Mouse (Mus musculus) liver, embryonic 15.5 days (tissue): Measurements from ENCODE around the gene Zfp106. TPM values are rescaled to one million over a fixed set of nuclear protein-coding genes. Genes with fewer than 3 reads are reported as not detected.
A peak's percentile ranks its signal among the peaks of the same experiment; 100 is the strongest.
"Not testable (repeated sequence)": the region's sequence is repeated elsewhere in the genome, so short reads cannot be mapped to it uniquely, and the experiment has no call there.

Experiments
- ATAC-seq: fragments of 200-750 bp; cut with Nextera tagmentation; 2 replicates; pipeline ENCODE4 v1.8.0; 2017; ENCODE audit warnings: moderate number of reproducible peaks, mild to moderate bottlenecking, moderate library complexity; ENCODE audit not compliant: insufficient read depth
- H3K27ac ChIP-seq: fragments of 300-500 bp; sonication (generic); replicated peaks from 2 replicates; pipeline ENCODE4 v1.5.1; 2015; ENCODE audit warnings: mild to moderate bottlenecking, inconsistent platforms
- H3K27me3 ChIP-seq: fragments of 300-500 bp; sonication (generic); 2 replicates; pipeline ENCODE4 v1.6.1; 2015; ENCODE audit warnings: mild to moderate bottlenecking, inconsistent platforms
- H3K36me3 ChIP-seq: fragments of 300-500 bp; sonication (generic); replicated peaks from 2 replicates; pipeline ENCODE4 v1.6.1; 2015; ENCODE audit warnings: moderate library complexity, mild to moderate bottlenecking, inconsistent platforms
- H3K4me1 ChIP-seq: fragments of 300-500 bp; sonication (generic); replicated peaks from 2 replicates; pipeline ENCODE4 v1.6.1; 2015; ENCODE audit warnings: inconsistent platforms
- H3K4me2 ChIP-seq: fragments of 300-500 bp; sonication (generic); 2 replicates; pipeline ENCODE4 v1.6.1; 2015; ENCODE audit warnings: moderate library complexity, mild to moderate bottlenecking, inconsistent platforms
- H3K4me3 ChIP-seq: fragments of 300-500 bp; sonication (generic); replicated peaks from 2 replicates; pipeline ENCODE4 v1.5.1; 2015; ENCODE audit warnings: mild to moderate bottlenecking, inconsistent platforms
- H3K9ac ChIP-seq: fragments of 300-500 bp; sonication (generic); 2 replicates; pipeline ENCODE4 v1.6.1; 2015; ENCODE audit warnings: moderate library complexity, mild to moderate bottlenecking, inconsistent platforms
- H3K9me3 ChIP-seq: fragments of 300-500 bp; sonication (generic); replicated peaks from 2 replicates; pipeline ENCODE4 v1.6.1; 2016; ENCODE audit warnings: inconsistent platforms
- WGBS: fragments of 180-500 bp; shearing (Covaris S2); methylation state at CpG from one replicate; pipeline ENCODE4 v1.1.7; 2015; ENCODE audit warnings: mixed read lengths; ENCODE audit not compliant: insufficient replicate concordance; 5-methylcytosine and 5-hydroxymethylcytosine counted together
- polyA plus RNA-seq: library from polyadenylated mRNA; unstranded; fragments of >200 nt; fragmentation: Nextera tagmentation; extraction: Ambion mirVana; gene quantifications from 2 replicates; pipeline ENCODE4 v1.2.1, GENCODE M21; 2015

Gene Zfp106
- polyA plus RNA-seq, 1 experiment from 2014 or later: 17.4 TPM

- 66% methylated on average over 3 of the region's 3 CpGs for WGBS
- ATAC-seq: no peak
- H3K27ac ChIP-seq: no peak overlapping the region
Measured at GRCm38 (mm10) chr2:120575121-120575520, 11.5 kb upstream of the Zfp106 start.

GRCm38 (mm10) chr2:120572161-120572560 lies 8.5 kb upstream of the Zfp106 start:
- H3K36me3 ChIP-seq, H3K27me3 ChIP-seq, H3K4me3 ChIP-seq, H3K9ac ChIP-seq, ATAC-seq, H3K27ac ChIP-seq, H3K4me2 ChIP-seq, H3K9me3 ChIP-seq: not testable (repeated sequence)
- 82% methylated on average over 3 of the region's 3 CpGs for WGBS
- peaks cover 52% of the 10 kb centered on the region for H3K4me1 ChIP-seq

More at GRCm38 (mm10) chr2:120575121-120575520, 11.5 kb upstream of the Zfp106 start:
- H3K36me3 ChIP-seq: peaks cover 5% of the 10 kb centered on the region; the same call in 1 of the 2 replicates
- H3K4me3 ChIP-seq: no peak overlapping the region
- no peaks in the 10 kb centered on the region for H3K27me3 ChIP-seq
- no peaks in the 10 kb centered on the region for H3K9me3 ChIP-seq
- H3K4me2 ChIP-seq: no peak overlapping the region
- no peak overlapping the region for H3K9ac ChIP-seq
- peaks cover 49% of the 10 kb centered on the region for H3K4me1 ChIP-seq

- ATAC-seq: no peak
- no peak overlapping the region for H3K4me2 ChIP-seq
- peaks cover 8% of the 10 kb centered on the region; the same call in 1 of the 2 replicates for H3K36me3 ChIP-seq
- no peak overlapping the region for H3K27ac ChIP-seq
- no peak overlapping the region for H3K4me3 ChIP-seq
- H3K27me3 ChIP-seq: no peaks in the 10 kb centered on the region
- 79% methylated on average over 3 of the region's 3 CpGs for WGBS
- peaks cover 50% of the 10 kb centered on the region for H3K4me1 ChIP-seq
- no peaks in the 10 kb centered on the region for H3K9me3 ChIP-seq
- H3K9ac ChIP-seq: no peak overlapping the region
Measured at GRCm38 (mm10) chr2:120571081-120571480, 7.4 kb upstream of the Zfp106 start.

GRCm38 (mm10) chr2:120567798-120568320 lies 4.2 kb upstream of the Zfp106 start:
- peak; percentile 71 for ATAC-seq
- Histone ChIP-seq H3K4me3 (peak overlapping the region; percentile 87), H3K27me3 (no peaks in the 10 kb centered on the region), H3K36me3 (peaks cover 8% of the 10 kb centered on the region; the same call in 1 of the 2 replicates), H3K9ac (peak overlapping the region; percentile 79), H3K27ac (peak overlapping the region; percentile 84), H3K4me1 (peaks cover 60% of the 10 kb centered on the region), H3K4me2 (peak overlapping the region; percentile 86), H3K9me3 (no peaks in the 10 kb centered on the region)
- under 1% methylated on average over 22 of the region's 22 CpGs for WGBS

GRCm38 (mm10) chr2:120566886-120567797 lies 3.5 kb upstream of the Zfp106 start, which contains the start of gene Snap23:
TSS of gene Snap23 (plus strand) at chr2:120567671.
- peak within 1 kb of the TSS; percentile 84 for H3K27ac ChIP-seq
- WGBS: 1% methylated on average over 42 of the region's 42 CpGs
- H3K9ac ChIP-seq: peak within 1 kb of the TSS; percentile 79
- H3K9me3 ChIP-seq: no peaks in the 10 kb centered on the region
- peaks cover 8% of the 10 kb centered on the region; the same call in 1 of the 2 replicates for H3K36me3 ChIP-seq
- H3K4me3 ChIP-seq: peak within 1 kb of the TSS; percentile 87
- H3K4me1 ChIP-seq: peaks cover 66% of the 10 kb centered on the region
- no peaks in the 10 kb centered on the region for H3K27me3 ChIP-seq
- H3K4me2 ChIP-seq: peak within 1 kb of the TSS; percentile 86
- peak; percentile 94 for ATAC-seq

- Histone ChIP-seq H3K9ac (no peak overlapping the region), H3K4me2 (no peak overlapping the region; the same call in 1 of the 2 replicates), H3K27me3 (no peaks in the 10 kb centered on the region), H3K9me3 (no peaks in the 10 kb centered on the region), H3K36me3 (0 out of 2 replicates have a peak, but pooled peaks cover 2% of the 10 kb centered on the region), H3K4me1 (peaks cover 61% of the 10 kb centered on the region), H3K27ac (peak overlapping the region; percentile 76), H3K4me3 (no peak overlapping the region)
- WGBS: 5% methylated on average over 2 of the region's 2 CpGs
- ATAC-seq: no peak
Measured at GRCm38 (mm10) chr2:120565363-120565762, 1.7 kb upstream of the Zfp106 start.

- peak overlapping the region; percentile 76 for H3K27ac ChIP-seq
- H3K4me2 ChIP-seq, H3K36me3 ChIP-seq, H3K27me3 ChIP-seq, H3K9ac ChIP-seq, H3K4me3 ChIP-seq, H3K9me3 ChIP-seq, ATAC-seq: not testable (repeated sequence)
- peaks cover 62% of the 10 kb centered on the region for H3K4me1 ChIP-seq
- 24% methylated on average over 4 of the region's 4 CpGs for WGBS
Measured at GRCm38 (mm10) chr2:120564548-120565188, 1.0 kb upstream of the Zfp106 start.

- WGBS: 8% methylated on average over 9 of the region's 9 CpGs
- Histone ChIP-seq H3K36me3 (no peaks in the 10 kb centered on the region), H3K4me3 (peak overlapping the region; percentile 93), H3K9ac (peak overlapping the region; percentile 92), H3K9me3 (no peaks in the 10 kb centered on the region), H3K4me1 (peaks cover 49% of the 10 kb centered on the region), H3K4me2 (peak overlapping the region; percentile 82), H3K27me3 (no peaks in the 10 kb centered on the region), H3K27ac (peak overlapping the region; percentile 76; the same call in 1 of the 2 replicates)
- ATAC-seq: no peak
Measured at GRCm38 (mm10) chr2:120562859-120563234, 796 bp downstream of the Zfp106 start.

- WGBS: 85% methylated on average over 1 of the region's 1 CpGs
- no peak for ATAC-seq
- Histone ChIP-seq H3K9ac (no peak overlapping the region), H3K27ac (no peak overlapping the region), H3K4me1 (peaks cover 48% of the 10 kb centered on the region), H3K4me3 (no peak overlapping the region), H3K27me3 (no peaks in the 10 kb centered on the region), H3K36me3 (no peaks in the 10 kb centered on the region), H3K4me2 (no peak overlapping the region), H3K9me3 (no peaks in the 10 kb centered on the region)
Measured at GRCm38 (mm10) chr2:120561524-120561923, 2.1 kb downstream of the Zfp106 start.

- H3K4me3 ChIP-seq: no peak overlapping the region
- peaks cover 32% of the 10 kb centered on the region for H3K4me1 ChIP-seq
- H3K4me2 ChIP-seq: no peak overlapping the region
- H3K36me3 ChIP-seq: peaks cover 10% of the 10 kb centered on the region
- H3K9ac ChIP-seq: no peak overlapping the region
- no peaks in the 10 kb centered on the region for H3K9me3 ChIP-seq
- ATAC-seq: no peak
- no peak overlapping the region for H3K27ac ChIP-seq
- WGBS: 39% methylated on average over 3 of the region's 3 CpGs
- H3K27me3 ChIP-seq: no peaks in the 10 kb centered on the region
Measured at GRCm38 (mm10) chr2:120558813-120559212, 4.8 kb downstream of the Zfp106 start.

- Histone ChIP-seq H3K36me3 (peaks cover 23% of the 10 kb centered on the region), H3K9ac (no peak overlapping the region), H3K4me1 (peaks cover 21% of the 10 kb centered on the region), H3K4me2 (no peak overlapping the region), H3K27ac (no peak overlapping the region), H3K4me3 (no peak overlapping the region), H3K27me3 (no peaks in the 10 kb centered on the region), H3K9me3 (no peaks in the 10 kb centered on the region)
- 68% methylated on average over 3 of the region's 3 CpGs for WGBS
- ATAC-seq: no peak; the same call in 1 of the 2 replicates
Measured at GRCm38 (mm10) chr2:120556868-120557267, 6.8 kb downstream of the Zfp106 start.
